15 mouse cellular contexts compared by ENCODE assay signal in the genomic region with DNA sequence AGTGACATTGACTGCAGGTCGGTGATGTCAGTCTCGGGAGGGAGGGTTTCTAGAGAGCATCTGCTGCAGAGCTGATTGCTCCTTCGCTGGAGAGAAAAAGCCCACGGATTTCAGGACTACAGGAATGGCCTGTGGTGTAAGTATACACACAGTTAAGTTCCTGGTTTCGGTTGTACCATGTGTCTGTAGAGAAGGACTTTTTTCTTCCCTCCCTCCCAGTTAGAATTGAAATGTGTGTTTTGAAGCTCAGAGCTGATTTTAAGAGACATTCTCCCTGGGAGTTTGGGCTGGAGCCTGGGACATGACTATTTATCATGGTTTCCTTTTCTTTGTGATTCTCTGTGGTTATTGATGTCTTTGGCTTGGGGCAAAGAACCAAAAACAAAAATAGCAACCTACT. TPM values are rescaled to one million over a fixed set of nuclear protein-coding genes. Genes with fewer than 3 reads are reported as not detected.
DNase-seq lines count a peak whose midpoint lies in the region; ATAC-seq and TF ChIP-seq lines count a peak whose summit lies in the region.
"Had no signal": no experiment of that assay in that cellular context is flagged by ENCODE, and none has a peak within 500 bp of the region (broad histone marks: within the 10 kb centered on the region; RNA-seq: fewer than 3 reads in every experiment).

No protein-coding gene starts in this region.

- H3ac ChIP-seq in myocyte (ENCODE audit: control insufficient read depth, insufficient read length) = no peak overlapping the region

- H3K4me2 ChIP-seq in forebrain, embryonic 16.5 days (ENCODE audit: low read length) = no peak overlapping the region
- H3K4me2 ChIP-seq in forebrain, embryonic 14.5 days (ENCODE audit: low read length) = no peak overlapping the region
- H3K4me2 ChIP-seq in lung, embryonic 14.5 days = no peak overlapping the region
- H3K4me2 ChIP-seq in embryonic facial prominence, embryonic 15.5 days (replicated peaks) = no peak overlapping the region
- H3K4me2 ChIP-seq in myocyte (ENCODE audit: low read depth) = peak overlapping the region; percentile 53
- H3K4me2 ChIP-seq: liver, embryonic 11.5 days; stomach, embryonic 15.5 days had no signal

- H3K79me2 ChIP-seq in myocyte (ENCODE audit: control insufficient read depth, insufficient read depth) = no peaks in the 10 kb centered on the region

- no peaks in the 10 kb centered on the region for H3K36me3 ChIP-seq in forebrain, embryonic 16.5 days (ENCODE audit: control insufficient read depth, insufficient read depth)
- H3K36me3 ChIP-seq in forebrain, embryonic 14.5 days (ENCODE audit: control insufficient read depth, insufficient read depth, low read length) = no peaks in the 10 kb centered on the region
- no peaks in the 10 kb centered on the region for H3K36me3 ChIP-seq in lung, embryonic 14.5 days (ENCODE audit: insufficient read depth)
- no peaks in the 10 kb centered on the region for H3K36me3 ChIP-seq in embryonic facial prominence, embryonic 15.5 days
- no peaks in the 10 kb centered on the region for H3K36me3 ChIP-seq in myocyte (ENCODE audit: control insufficient read depth, insufficient read depth)
- H3K36me3 ChIP-seq: G1E; stomach, embryonic 15.5 days had no signal

- DNase-seq in forebrain, embryonic 14.5 days (ENCODE audit: low spot score) = no peak
- peak; percentile 20 for DNase-seq in lung, embryonic 14.5 days
- no peak for DNase-seq in lung, adult 18-20 months
- no peak for DNase-seq in frontal cortex, postnatal 14 days (ENCODE audit: low spot score in 2 of 2)
- no peak for DNase-seq in adrenal gland, postnatal 14 days
- DNase-seq: heart, postnatal 36 days; kidney, adult 2 months; layer of hippocampus, postnatal 36 days; thymus, postnatal 36 days had no signal

- peaks cover 4% of the 10 kb centered on the region; the same call in 1 of the 2 replicates for H3K9me3 ChIP-seq in forebrain, embryonic 16.5 days (ENCODE audit: control insufficient read depth, low read length)
- H3K9me3 ChIP-seq in forebrain, embryonic 14.5 days (replicated peaks; ENCODE audit: control insufficient read depth, low read length) = no peaks in the 10 kb centered on the region; the same call in 1 of the 2 replicates
- no peaks in the 10 kb centered on the region for H3K9me3 ChIP-seq in lung, embryonic 14.5 days (ENCODE audit: low read depth, low read length)
- no peaks in the 10 kb centered on the region for H3K9me3 ChIP-seq in embryonic facial prominence, embryonic 15.5 days (replicated peaks)
- H3K9me3 ChIP-seq: stomach, embryonic 15.5 days had no signal

- H3K4me1 ChIP-seq in forebrain, embryonic 16.5 days (replicated peaks; ENCODE audit: control insufficient read depth, insufficient read depth, low read length) = peaks cover 17% of the 10 kb centered on the region
- peaks cover 8% of the 10 kb centered on the region; the same call in 1 of the 2 replicates for H3K4me1 ChIP-seq in forebrain, embryonic 14.5 days (ENCODE audit: control insufficient read depth, insufficient read depth, low read length)
- H3K4me1 ChIP-seq in lung, embryonic 14.5 days (ENCODE audit: insufficient read depth) = 0 out of 2 replicates have a peak, but pooled peaks cover 6% of the 10 kb centered on the region
- H3K4me1 ChIP-seq in embryonic facial prominence, embryonic 15.5 days = peaks cover 13% of the 10 kb centered on the region
- H3K4me1 ChIP-seq: stomach, embryonic 15.5 days had no signal

- TF ChIP-seq CTCF in lung, embryonic 14.5 days (IDR thresholded peaks at IDR 0.05; ENCODE audit: low read depth) = no peak

- H3K27ac ChIP-seq in forebrain, embryonic 16.5 days (ENCODE audit: low read length) = no peak overlapping the region
- H3K27ac ChIP-seq in forebrain, embryonic 14.5 days (ENCODE audit: low read depth, low read length) = no peak overlapping the region
- H3K27ac ChIP-seq in lung, embryonic 14.5 days (ENCODE audit: low read depth) = peak overlapping the region; percentile 20; the same call in 1 of the 2 replicates
- H3K27ac ChIP-seq in embryonic facial prominence, embryonic 15.5 days (replicated peaks) = peak overlapping the region; percentile 58
- H3K27ac ChIP-seq: stomach, embryonic 15.5 days had no signal

- 41% methylated on average over 5 of the region's 5 CpGs for WGBS in forebrain, embryonic 16.5 days
- 57% methylated on average over 5 of the region's 5 CpGs for WGBS in forebrain, embryonic 14.5 days
- 32% methylated on average over 5 of the region's 5 CpGs for WGBS in lung, embryonic 14.5 days
- WGBS in embryonic facial prominence, embryonic 15.5 days = 28% methylated on average over 5 of the region's 5 CpGs

- TF ChIP-seq POLR2A in myocyte (IDR thresholded peaks at IDR 0.05; ENCODE audit: insufficient read length, low read depth) = no peak

- no peak overlapping the region for H3K9ac ChIP-seq in forebrain, embryonic 16.5 days (replicated peaks; ENCODE audit: low read depth, low read length)
- H3K9ac ChIP-seq in forebrain, embryonic 14.5 days (ENCODE audit: low read length) = no peak overlapping the region
- no peak overlapping the region for H3K9ac ChIP-seq in lung, embryonic 14.5 days
- no peak overlapping the region for H3K9ac ChIP-seq in embryonic facial prominence, embryonic 15.5 days
- H3K9ac ChIP-seq: stomach, embryonic 15.5 days had no signal

- H3K4me3 ChIP-seq in forebrain, embryonic 16.5 days (replicated peaks; ENCODE audit: low read length) = no peak overlapping the region
- H3K4me3 ChIP-seq in forebrain, embryonic 14.5 days (ENCODE audit: low read depth, low read length) = no peak overlapping the region
- no peak overlapping the region for H3K4me3 ChIP-seq in lung, embryonic 14.5 days (ENCODE audit: low read depth, low read length)
- no peak overlapping the region for H3K4me3 ChIP-seq in embryonic facial prominence, embryonic 15.5 days (replicated peaks)
- no peak overlapping the region for H3K4me3 ChIP-seq in myocyte
- H3K4me3 ChIP-seq: stomach, embryonic 15.5 days had no signal

- no peaks in the 10 kb centered on the region for H3K27me3 ChIP-seq in forebrain, embryonic 16.5 days (replicated peaks; ENCODE audit: control insufficient read depth, insufficient read depth, low read length)
- no peaks in the 10 kb centered on the region for H3K27me3 ChIP-seq in forebrain, embryonic 14.5 days (replicated peaks; ENCODE audit: control insufficient read depth, insufficient read depth, low read length)
- no peaks in the 10 kb centered on the region for H3K27me3 ChIP-seq in lung, embryonic 14.5 days (ENCODE audit: insufficient read depth, low read length)
- H3K27me3 ChIP-seq in embryonic facial prominence, embryonic 15.5 days = no peaks in the 10 kb centered on the region
- H3K27me3 ChIP-seq in myocyte (ENCODE audit: control insufficient read depth, insufficient read depth, insufficient read length) = no peaks in the 10 kb centered on the region
- H3K27me3 ChIP-seq: stomach, embryonic 15.5 days had no signal

- ATAC-seq in forebrain, embryonic 16.5 days = 0 out of 2 replicates have a peak, but pooled peaks have one; percentile 7
- ATAC-seq in forebrain, embryonic 14.5 days = no peak
- no peak for ATAC-seq in lung, embryonic 14.5 days (ENCODE audit: insufficient read depth)
- ATAC-seq in embryonic facial prominence, embryonic 15.5 days (ENCODE audit: insufficient number of reproducible peaks, low FRiP score, low TSS enrichment, low read depth) = no peak

TF ChIP-seq in myocyte, 11 proteins besides CTCF, POLR2A, EP300 and RAD21:
- TF ChIP-seq MYOD1 (IDR thresholded peaks at IDR 0.05; ENCODE audit: control insufficient read depth in 1 of 3, insufficient read length in 2 of 3, low read depth in 2 of 3) (peak in 1 of 3 experiments; percentile 13), E2F4 (IDR thresholded peaks at IDR 0.05; ENCODE audit: insufficient read depth) (no peak)

RNA-seq across cellular contexts. Expression of a gene that starts 28.2 kb away (rescaled TPM):
- 6.2 and 8.5 TPM in 2 replicates for polyA plus RNA-seq in forebrain, embryonic 16.5 days (2015; fragmentation: Nextera tagmentation; extraction: Ambion mirVana)
- polyA plus RNA-seq in forebrain, embryonic 14.5 days (2014; fragmentation: Nextera tagmentation; extraction: Ambion mirVana) = 3.6 and 4.9 TPM in 2 replicates
- 1.4 and 2.6 TPM in 2 replicates for polyA plus RNA-seq in lung, embryonic 14.5 days (2014; fragmentation: Nextera tagmentation; extraction: Ambion mirVana)
- 10.6 and 11.1 TPM in 2 replicates for polyA plus RNA-seq in embryonic facial prominence, embryonic 15.5 days (2015; fragmentation: Nextera tagmentation; extraction: Ambion mirVana)
- 8.2 TPM for polyA plus RNA-seq in myocyte (2012; fragmentation: generic; extraction: Trizol)
- 22.9 and 32.8 TPM in 2 replicates for total RNA-seq in adrenal gland, postnatal 14 days (2021)

Comparison
In these comparisons a context has a peak if more than half of its experiments do, and no peak if none do; other contexts are left out.
1. H3K27ac ChIP-seq: peak in lung, embryonic 14.5 days (single experiment) and embryonic facial prominence, embryonic 15.5 days (single experiment); none in forebrain, embryonic 16.5 days (single experiment) and forebrain, embryonic 14.5 days (single experiment).